Mouse (Mus musculus): ENCODE data around the gene Olfr955.

DNA sequence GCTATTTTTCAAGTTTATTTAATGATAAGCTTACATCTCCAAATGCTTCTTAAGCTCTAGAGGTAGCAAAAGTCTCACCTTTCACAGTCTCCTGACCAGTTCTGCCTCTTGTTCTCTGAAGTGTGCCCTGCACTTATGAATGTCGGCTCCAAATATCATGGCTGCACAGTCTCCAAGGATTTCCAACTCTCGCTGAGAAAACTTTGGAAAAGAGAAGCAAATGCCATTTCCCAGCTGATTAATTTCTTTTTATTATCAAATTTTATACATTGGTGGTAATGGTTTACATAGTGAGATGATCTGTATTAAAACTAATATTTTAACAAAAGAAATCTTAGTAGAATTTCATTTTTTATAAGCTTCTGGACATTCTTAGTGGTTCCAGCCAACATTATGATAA lies 22.2 kb upstream of the Olfr955 start, which contains the start of gene Olfr44:
- no peak for TF ChIP-seq POLR2A (IDR thresholded peaks at IDR 0.05; ENCODE audit: control insufficient read depth, low read depth, low read length)
- TF ChIP-seq CTCF (IDR thresholded peaks at IDR 0.05; ENCODE audit: control insufficient read depth, insufficient read depth, insufficient replicate concordance, low read depth, low read length), result no peak
